Mouse (Mus musculus) kidney, adult 8-10 months (tissue): ENCODE measurements at regions not wholly inside any gene's neighbourhood (a gene's known extent, or its start where the extent isn't known, plus 50 kb on each side); places are given as distances from the start of the nearest gene placed in this dataset.

Experiments
- DNase-seq, 2 experiments: peaks; one replicate each; pipeline ENCODE4 v3.0.0; 2022

GRCm38 (mm10) chr15:49043035-49043434 lies 4841.7 kb upstream of the Gm7489 start:
- DNase-seq: no peak

GRCm38 (mm10) chr15:49065069-49065468 lies 4819.6 kb upstream of the Gm7489 start:
- DNase-seq: no peak

GRCm38 (mm10) chr15:49065875-49066274 lies 4818.8 kb upstream of the Gm7489 start:
- DNase-seq: peak; percentile 65 to 85

- DNase-seq: no peak
Measured at GRCm38 (mm10) chr15:49066367-49066766, 4818.3 kb upstream of the Gm7489 start.
